Mouse (Mus musculus) MEL (cell line): ENCODE measurements around the gene Med16. TPM values are rescaled to one million over a fixed set of nuclear protein-coding genes. Genes with fewer than 3 reads are reported as not detected.

Source experiments
- DNase-seq: peaks from one replicate; pipeline ENCODE4 v3.0.0; 2011; ENCODE audit warnings: low read depth, low spot score
- H3K27ac ChIP-seq: 2 replicates; pipeline ENCODE4 v1.5.1; 2012; ENCODE audit warnings: low read depth, mild to moderate bottlenecking, control low read depth, low read length, moderate library complexity; ENCODE audit not compliant: control insufficient read depth
- H3K27me3 ChIP-seq, 2 experiments: fragments of 150-350 bp in 1 of 2; sonication (generic) in 1 of 2; 2 replicates each; pipeline ENCODE4 v1.6.1; 2012; ENCODE audit warnings: low read length in 2 of 2, mild to moderate bottlenecking in 2 of 2, improper control_type of control experiment in 1 of 2, moderate library complexity in 1 of 2; ENCODE audit not compliant: insufficient read depth in 2 of 2, control insufficient read depth in 1 of 2
- H3K36me3 ChIP-seq, 2 experiments: 2 replicates each; pipeline ENCODE4 v1.6.1; 2012 to 2014; ENCODE audit warnings: low read length in 2 of 2, improper control_type of control experiment in 1 of 2, inconsistent platforms in 1 of 2, mild to moderate bottlenecking in 1 of 2; ENCODE audit not compliant: insufficient read depth in 2 of 2, control insufficient read depth in 1 of 2
- H3K4me1 ChIP-seq, 2 experiments: fragments of 150-350 bp in 1 of 2; sonication (generic) in 1 of 2; 2 replicates each; pipeline ENCODE4 v1.6.1; 2012; ENCODE audit warnings: low read length in 2 of 2, improper control_type of control experiment in 1 of 2, mild to moderate bottlenecking in 1 of 2; ENCODE audit not compliant: insufficient read depth in 2 of 2, control insufficient read depth in 1 of 2
- H3K4me3 ChIP-seq, 2 experiments: fragments of 150-350 bp in 1 of 2; sonication (generic) in 1 of 2; 2 replicates each; pipeline ENCODE4 v1.5.1; 2012; ENCODE audit warnings: low read depth in 2 of 2, low read length in 2 of 2, mild to moderate bottlenecking in 2 of 2, moderate library complexity in 2 of 2, control low read depth in 1 of 2, improper control_type of control experiment in 1 of 2; ENCODE audit not compliant: control insufficient read depth in 1 of 2, insufficient read depth in 1 of 2
- H3K79me2 ChIP-seq: 2 replicates; pipeline ENCODE4 v1.6.1; 2012; ENCODE audit warnings: mild to moderate bottlenecking, low read length, moderate library complexity; ENCODE audit not compliant: control insufficient read depth, poor library complexity, insufficient read depth
- H3K9ac ChIP-seq: 2 replicates; pipeline ENCODE4 v1.6.1; 2012; ENCODE audit warnings: low read depth, mild to moderate bottlenecking, control low read depth, low read length, moderate library complexity; ENCODE audit not compliant: control insufficient read depth, poor library complexity, severe bottlenecking
- H3K9me3 ChIP-seq: fragments of 150-350 bp; sonication (generic); replicated peaks from 2 replicates; pipeline ENCODE4 v1.6.1; 2012; ENCODE audit warnings: mild to moderate bottlenecking, low read length, improper control_type of control experiment, moderate library complexity; ENCODE audit not compliant: insufficient read depth
- BHLHE40 ChIP-seq: IDR thresholded peaks from 2 replicates; pipeline ENCODE4 v1.6.1; 2012; ENCODE audit warnings: low read depth, mild to moderate bottlenecking, inconsistent platforms, low read length, improper control_type of control experiment, borderline replicate concordance
- CHD1 ChIP-seq: IDR thresholded peaks from 2 replicates; pipeline ENCODE4 v1.6.1; 2012; ENCODE audit warnings: low read depth, mild to moderate bottlenecking, inconsistent platforms, low read length, improper control_type of control experiment
- CHD2 ChIP-seq: IDR thresholded peaks from 2 replicates; pipeline ENCODE4 v1.6.1; 2011; ENCODE audit warnings: low read length, improper control_type of control experiment
- CTCF ChIP-seq, 3 experiments: IDR thresholded peaks in 2 of 3; conservative IDR thresholded peaks in 1 of 3; 2 replicates each; pipeline ENCODE4 v1.5.1; 2011 to 2012; ENCODE audit warnings: low read length in 3 of 3, low read depth in 2 of 3, mild to moderate bottlenecking in 2 of 3, improper control_type of control experiment in 1 of 3, inconsistent platforms in 1 of 3, mixed read lengths in 1 of 3, moderate library complexity in 1 of 3; ENCODE audit not compliant: control insufficient read depth in 1 of 3, insufficient read depth in 1 of 3, poor library complexity in 1 of 3, severe bottlenecking in 1 of 3
- E2F4 ChIP-seq: IDR thresholded peaks from 2 replicates; pipeline ENCODE4 v1.6.1; 2011; ENCODE audit warnings: low read depth, low read length, improper control_type of control experiment, borderline replicate concordance
- ELF1 ChIP-seq: IDR thresholded peaks from 2 replicates; pipeline ENCODE4 v1.6.1; 2014; ENCODE audit warnings: low read depth, mild to moderate bottlenecking, inconsistent platforms, low read length, improper control_type of control experiment, moderate library complexity
- EP300 ChIP-seq, 2 experiments: IDR thresholded peaks; 2 replicates each; pipeline ENCODE4 v1.6.1; 2011; ENCODE audit warnings: improper control_type of control experiment in 2 of 2, low read length in 2 of 2, low read depth in 1 of 2, mild to moderate bottlenecking in 1 of 2
- ETS1 ChIP-seq: IDR thresholded peaks from 2 replicates; pipeline ENCODE4 v1.6.1; 2012; ENCODE audit warnings: low read depth, mild to moderate bottlenecking, inconsistent platforms, low read length, improper control_type of control experiment, moderate library complexity
- GABPA ChIP-seq: IDR thresholded peaks from 2 replicates; pipeline ENCODE4 v1.6.1; 2012; ENCODE audit warnings: low read depth, mild to moderate bottlenecking, inconsistent platforms, low read length, improper control_type of control experiment, moderate library complexity
- GATA1 ChIP-seq: IDR thresholded peaks from 2 replicates; pipeline ENCODE4 v1.6.1; 2011; ENCODE audit warnings: low read depth, low read length, improper control_type of control experiment
- HCFC1 ChIP-seq: IDR thresholded peaks from 2 replicates; pipeline ENCODE4 v1.6.1; 2012; ENCODE audit warnings: low read depth, mild to moderate bottlenecking, inconsistent platforms, low read length, improper control_type of control experiment, moderate library complexity
- JUND ChIP-seq: IDR thresholded peaks from 2 replicates; pipeline ENCODE4 v1.6.1; 2011; ENCODE audit warnings: low read depth, mild to moderate bottlenecking, improper control_type of control experiment, low read length
- KAT2A ChIP-seq: conservative IDR thresholded peaks from 2 replicates; pipeline ENCODE4 v1.6.1; 2012; ENCODE audit warnings: low read depth, low read length, improper control_type of control experiment, inconsistent platforms
- MAFK ChIP-seq: IDR thresholded peaks from 2 replicates; pipeline ENCODE4 v1.6.1; 2011; ENCODE audit warnings: low read depth, mild to moderate bottlenecking, low read length, improper control_type of control experiment, borderline replicate concordance
- MAX ChIP-seq: IDR thresholded peaks from 2 replicates; pipeline ENCODE4 v1.6.1; 2011; ENCODE audit warnings: low read length, improper control_type of control experiment
- MEF2A ChIP-seq: IDR thresholded peaks from 2 replicates; pipeline ENCODE4 v1.6.1; 2014; ENCODE audit warnings: low read depth, mild to moderate bottlenecking, inconsistent platforms, low read length, improper control_type of control experiment; ENCODE audit not compliant: poor library complexity, insufficient replicate concordance, severe bottlenecking; ENCODE audit errors: extremely low read depth
- MXI1 ChIP-seq: IDR thresholded peaks from 2 replicates; pipeline ENCODE4 v1.6.1; 2011; ENCODE audit warnings: mild to moderate bottlenecking, low read depth, low read length, improper control_type of control experiment
- MYC ChIP-seq: IDR thresholded peaks from 2 replicates; pipeline ENCODE4 v1.6.1; 2011; ENCODE audit warnings: low read depth, mild to moderate bottlenecking, low read length, improper control_type of control experiment, moderate library complexity
- NELFE ChIP-seq: IDR thresholded peaks from 2 replicates; pipeline ENCODE4 v1.6.1; 2011; ENCODE audit warnings: low read depth, low read length, improper control_type of control experiment
- NRF1 ChIP-seq: IDR thresholded peaks from 2 replicates; pipeline ENCODE4 v1.6.1; 2014; ENCODE audit warnings: low read depth, mild to moderate bottlenecking, inconsistent platforms, low read length, improper control_type of control experiment, moderate library complexity; ENCODE audit not compliant: poor library complexity, insufficient read depth, severe bottlenecking
- POLR2A ChIP-seq, 2 experiments: IDR thresholded peaks; 2 replicates each; pipeline ENCODE4 v1.6.1; 2011 to 2012; ENCODE audit warnings: low read length in 2 of 2, mild to moderate bottlenecking in 2 of 2, control low read depth in 1 of 2, improper control_type of control experiment in 1 of 2, low read depth in 1 of 2, moderate library complexity in 1 of 2; ENCODE audit not compliant: control insufficient read depth in 1 of 2, insufficient read depth in 1 of 2, poor library complexity in 1 of 2
- POLR2AphosphoS2 ChIP-seq: IDR thresholded peaks from 2 replicates; pipeline ENCODE4 v1.6.1; 2011; ENCODE audit warnings: low read length, improper control_type of control experiment
- POLR2AphosphoS5 ChIP-seq: IDR thresholded peaks from 2 replicates; pipeline ENCODE4 v1.6.1; 2012; ENCODE audit warnings: low read depth, borderline replicate concordance, mild to moderate bottlenecking, inconsistent platforms, low read length, moderate library complexity, mixed read lengths
- RAD21 ChIP-seq: IDR thresholded peaks from 2 replicates; pipeline ENCODE4 v1.6.1; 2011; ENCODE audit warnings: mild to moderate bottlenecking, low read depth, low read length, improper control_type of control experiment
- RCOR1 ChIP-seq: IDR thresholded peaks from 2 replicates; pipeline ENCODE4 v1.6.1; 2012; ENCODE audit warnings: low read depth, mild to moderate bottlenecking, inconsistent platforms, low read length, improper control_type of control experiment
- SIN3A ChIP-seq: IDR thresholded peaks from 2 replicates; pipeline ENCODE4 v1.6.1; 2012; ENCODE audit warnings: low read length, improper control_type of control experiment, inconsistent platforms
- TAL1 ChIP-seq: IDR thresholded peaks from 2 replicates; pipeline ENCODE4 v1.6.1; 2012; ENCODE audit warnings: mild to moderate bottlenecking, inconsistent platforms, low read length, moderate library complexity, mixed read lengths
- TBP ChIP-seq: IDR thresholded peaks from 2 replicates; pipeline ENCODE4 v1.8.0; 2011; ENCODE audit warnings: low read depth, low read length, improper control_type of control experiment
- TCF12 ChIP-seq: IDR thresholded peaks from 2 replicates; pipeline ENCODE4 v1.6.1; 2014; ENCODE audit warnings: low read depth, mild to moderate bottlenecking, inconsistent platforms, low read length, improper control_type of control experiment, moderate library complexity
- UBTF ChIP-seq: IDR thresholded peaks from 2 replicates; pipeline ENCODE4 v1.6.1; 2012; ENCODE audit warnings: low read depth, mild to moderate bottlenecking, inconsistent platforms, low read length, improper control_type of control experiment, moderate library complexity, borderline replicate concordance; ENCODE audit not compliant: insufficient read depth
- USF1 ChIP-seq: IDR thresholded peaks from 2 replicates; pipeline ENCODE4 v1.6.1; 2014; ENCODE audit warnings: low read depth, mild to moderate bottlenecking, inconsistent platforms, low read length, improper control_type of control experiment, moderate library complexity
- ZC3H11A ChIP-seq: IDR thresholded peaks from 2 replicates; pipeline ENCODE4 v1.6.1; 2012; ENCODE audit warnings: low read depth, mild to moderate bottlenecking, inconsistent platforms, low read length, improper control_type of control experiment
- ZKSCAN1 ChIP-seq: IDR thresholded peaks from 2 replicates; pipeline ENCODE4 v1.6.1; 2012; ENCODE audit warnings: low read depth, mild to moderate bottlenecking, inconsistent platforms, low read length, improper control_type of control experiment, moderate library complexity
- ZMIZ1 ChIP-seq: IDR thresholded peaks from 2 replicates; pipeline ENCODE4 v1.6.1; 2012; ENCODE audit warnings: low read depth, mild to moderate bottlenecking, inconsistent platforms, low read length, improper control_type of control experiment, moderate library complexity
- ZNF384 ChIP-seq: IDR thresholded peaks from 2 replicates; pipeline ENCODE4 v1.6.1; 2012; ENCODE audit warnings: low read depth, mild to moderate bottlenecking, inconsistent platforms, low read length, improper control_type of control experiment
- polyA plus RNA-seq, 2 experiments: library from polyadenylated mRNA; stranded (reverse) in 1 of 2; unstranded in 1 of 2; fragments of >175 nt in 1 of 2; fragments of >200 nt in 1 of 2; gene quantifications; 2 replicates each; pipeline versions ENCODE4 v1.2.1 to v1.2.4; 2012; ENCODE audit warnings: low replicate concordance in 2 of 2, low read depth in 1 of 2; ENCODE audit not compliant: insufficient read length in 2 of 2, insufficient read depth in 1 of 2, missing spikeins in 1 of 2
- total RNA-seq: library from RNA; depleted of rRNA; stranded (reverse); fragments of 300-350 nt; gene quantifications from 2 replicates; pipeline ENCODE4 v1.2.3, GENCODE M21; 2012

Gene Med16
- total and polyA plus RNA-seq, 3 experiments = 17.3 to 41.2 TPM; not detected in 1

GRCm38 (mm10) chr10:79926491-79927323 lies 18.0 kb upstream of the Med16 start, which contains the start of gene Arid3a:
Gene Arid3a, plus strand, starts transcription at chr10:79927043.
- H3K27ac ChIP-seq = peak within 1 kb of the TSS; percentile 76
- peaks cover 9% of the 10 kb centered on the region for H3K79me2 ChIP-seq
- H3K9me3 ChIP-seq = no peaks in the 10 kb centered on the region
- H3K9ac ChIP-seq = peak within 1 kb of the TSS; percentile 93
- H3K27me3 ChIP-seq = no peaks in the 10 kb centered on the region
- no peaks in the 10 kb centered on the region; a peak in 1 of 4 replicates for H3K36me3 ChIP-seq
- peaks cover 0 to 6% of the 10 kb centered on the region in 2 experiments; a peak in 1 of 4 replicates for H3K4me1 ChIP-seq
- peak; percentile 97 for DNase-seq
- peak within 1 kb of the TSS; percentile 79 to 90 for H3K4me3 ChIP-seq
- TF ChIP-seq CTCF (IDR thresholded peaks at IDR 0.05 in 2 of 3, conservative IDR thresholded peaks at IDR 0.05 in 1 of 3; ENCODE audit: control insufficient read depth in 1 of 3, insufficient read depth in 1 of 3, low read depth in 2 of 3, low read length in 3 of 3, poor library complexity in 1 of 3, severe bottlenecking in 1 of 3) (no peak), BHLHE40 (no peak), HCFC1 (peak; percentile 86), POLR2AphosphoS5 (no peak), POLR2A (IDR thresholded peaks at IDR 0.05; ENCODE audit: control insufficient read depth in 1 of 2, insufficient read depth in 1 of 2, low read depth in 1 of 2, low read length in 2 of 2, poor library complexity in 1 of 2) (peak; percentile 44 to 66; a peak in 2 of 4 replicates), CHD2 (no peak), TBP (peak; percentile 76), TCF12 (no peak; the same call in 1 of the 2 replicates), EP300 (IDR thresholded peaks at IDR 0.05; ENCODE audit: low read depth in 1 of 2, low read length in 2 of 2) (no peak), TAL1 (no peak), MXI1 (peak; percentile 53), ZKSCAN1 (no peak), ETS1 (peak; percentile 55; the same call in 1 of the 2 replicates), GATA1 (no peak), ZNF384 (no peak), SIN3A (peak; percentile 99), CHD1 (0 out of 2 replicates have a peak, but pooled peaks have one; percentile 3), JUND (no peak), MAX (peak; percentile 56), ELF1 (peak; percentile 87), NRF1 (peak; percentile 60), NELFE (peak; percentile 15), USF1 (peak; percentile 56), MEF2A (no peak), UBTF (peak; percentile 42; the same call in 1 of the 2 replicates), ZC3H11A (no peak), POLR2AphosphoS2 (peak; percentile 45; the same call in 1 of the 2 replicates), RAD21 (no peak), GABPA (no peak), MAFK (no peak), E2F4 (peak; percentile 61; the same call in 1 of the 2 replicates), MYC (0 out of 2 replicates have a peak, but pooled peaks have one; percentile 20), RCOR1 (no peak), ZMIZ1 (0 out of 2 replicates have a peak, but pooled peaks have one; percentile 35), KAT2A (no peak)
